Mouse (Mus musculus) stomach, postnatal 0 days (tissue): Measurements from ENCODE around the gene Foxn3.

Experiments used
- CTCF ChIP-seq: IDR thresholded peaks from 2 replicates; pipeline ENCODE4 v1.5.1; 2016; ENCODE audit warnings: antibody characterized with exemption, low read depth, mild to moderate bottlenecking, moderate library complexity
- EP300 ChIP-seq: optimal IDR thresholded peaks from 2 replicates; pipeline ENCODE3; 2016; ENCODE audit warnings: antibody characterized with exemption

DNA sequence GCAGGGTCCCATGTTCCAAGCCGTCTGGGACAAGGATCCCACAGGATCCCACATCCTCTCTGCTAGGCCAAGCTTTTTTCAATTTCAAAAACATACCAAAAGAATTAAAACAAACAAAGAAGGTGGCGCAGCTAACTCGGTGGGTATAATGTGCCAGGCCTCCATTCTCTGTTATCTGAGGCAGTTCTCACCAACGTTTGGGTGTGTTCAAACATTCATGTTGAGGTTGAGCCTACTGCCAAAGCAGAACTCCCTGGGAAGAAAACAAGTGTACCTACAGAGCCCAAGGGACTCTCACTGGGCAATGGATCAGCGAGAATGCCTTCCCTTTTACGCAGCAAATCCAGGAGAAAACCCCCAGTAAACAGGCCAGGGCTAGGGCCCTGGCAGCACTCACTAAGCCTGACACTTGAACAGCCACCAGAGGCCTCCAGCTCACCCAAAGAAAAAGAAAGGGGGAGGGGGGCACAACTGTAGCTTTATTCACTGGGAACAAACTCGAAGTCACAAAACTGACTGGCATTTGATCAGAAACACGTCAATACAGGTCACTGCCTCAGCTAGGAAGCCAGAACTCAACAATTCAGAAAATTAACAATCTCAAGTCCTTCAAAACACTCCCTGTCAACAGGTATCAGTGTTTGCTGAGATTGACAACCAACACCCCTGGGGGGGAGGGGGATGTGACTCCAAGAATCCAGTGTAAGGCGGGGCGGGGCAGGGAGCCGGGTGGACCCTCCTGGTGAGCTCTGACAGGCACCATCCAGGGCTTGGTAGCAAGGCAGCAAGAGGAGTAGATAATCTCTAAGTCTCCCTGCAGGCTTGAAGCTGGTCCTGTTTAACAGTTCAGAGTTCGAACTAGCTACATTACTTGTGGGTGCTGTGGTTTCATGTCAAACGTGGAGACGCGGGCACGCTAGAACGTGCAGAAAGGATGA, 177.2 kb downstream of the Foxn3 start:
- TF ChIP-seq CTCF: no peak
- TF ChIP-seq EP300: no peak
